Mouse (Mus musculus) hindbrain, embryonic 11.5 days (tissue): ENCODE results near the gene Fam189a1. TPM values are rescaled to one million over a fixed set of nuclear protein-coding genes. Genes with fewer than 3 reads are reported as not detected.
A peak's percentile ranks its signal among the peaks of the same experiment; 100 is the strongest.

Experiments
- ATAC-seq: fragments of 200-750 bp; cut with Nextera tagmentation; 2 replicates; pipeline ENCODE4 v1.8.0; 2017; ENCODE audit warnings: mild to moderate bottlenecking, moderate TSS enrichment, moderate library complexity; ENCODE audit not compliant: low FRiP score
- DNase-seq: peaks from one replicate; pipeline ENCODE4 v3.0.0-alpha.2; 2015; ENCODE audit warnings: low spot score
- H3K27ac ChIP-seq: fragments of 300-500 bp; sonication (generic); 2 replicates; pipeline ENCODE4 v1.5.1; 2014; ENCODE audit warnings: mild to moderate bottlenecking, low read depth, low read length
- H3K27me3 ChIP-seq: fragments of 300-500 bp; sonication (generic); 2 replicates; pipeline ENCODE4 v1.6.1; 2014; ENCODE audit warnings: mild to moderate bottlenecking, low read length, moderate library complexity, mixed read lengths; ENCODE audit not compliant: control insufficient read depth, insufficient read depth
- H3K36me3 ChIP-seq: fragments of 300-500 bp; sonication (generic); 2 replicates; pipeline ENCODE4 v1.6.1; 2014; ENCODE audit warnings: mild to moderate bottlenecking, low read length, moderate library complexity, mixed read lengths; ENCODE audit not compliant: control insufficient read depth, insufficient read depth
- H3K4me1 ChIP-seq: fragments of 300-500 bp; sonication (generic); replicated peaks from 2 replicates; pipeline ENCODE4 v1.6.1; 2014; ENCODE audit warnings: low read length, mixed read lengths; ENCODE audit not compliant: control insufficient read depth, insufficient read depth
- H3K4me2 ChIP-seq: fragments of 300-500 bp; sonication (generic); replicated peaks from 2 replicates; pipeline ENCODE4 v1.6.1; 2014; ENCODE audit warnings: mild to moderate bottlenecking, low read depth, low read length
- H3K4me3 ChIP-seq: fragments of 300-500 bp; sonication (generic); 2 replicates; pipeline ENCODE4 v1.5.1; 2014; ENCODE audit warnings: low read depth, low read length
- H3K9ac ChIP-seq: fragments of 300-500 bp; sonication (generic); 2 replicates; pipeline ENCODE4 v1.6.1; 2014; ENCODE audit warnings: low read depth, low read length
- H3K9me3 ChIP-seq: fragments of 300-500 bp; sonication (generic); 2 replicates; pipeline ENCODE4 v1.6.1; 2016; ENCODE audit warnings: low read length; ENCODE audit not compliant: control insufficient read depth
- WGBS: fragments of 180-500 bp; shearing (Covaris S2); extraction: QIAGEN DNeasy Blood & Tissue Kit; methylation state at CpG from one replicate; pipeline ENCODE4 v1.1.7; 2014; 5-methylcytosine and 5-hydroxymethylcytosine counted together
- polyA plus RNA-seq: library from polyadenylated mRNA; unstranded; fragments of >200 nt; fragmentation: Nextera tagmentation; extraction: Ambion mirVana; gene quantifications from 2 replicates; pipeline ENCODE4 v1.2.1, GENCODE M21; 2014

Gene Fam189a1
- polyA plus RNA-seq, 1 experiment from 2014 or later = 1.6 TPM

GRCm38 (mm10) chr7:64739131-64739530 lies 417.2 kb downstream of the Fam189a1 start:
- H3K27me3 ChIP-seq = no peaks in the 10 kb centered on the region
- H3K27ac ChIP-seq = no peak overlapping the region
- H3K4me2 ChIP-seq = no peak overlapping the region
- H3K4me3 ChIP-seq = no peak overlapping the region
- H3K9ac ChIP-seq = no peak overlapping the region
- ATAC-seq = peak; percentile 50
- H3K36me3 ChIP-seq = no peaks in the 10 kb centered on the region
- DNase-seq = peak; percentile 39
- 24% methylated on average over 11 of the region's 11 CpGs for WGBS
- 0 out of 2 replicates have a peak, but pooled peaks cover 4% of the 10 kb centered on the region for H3K4me1 ChIP-seq
- H3K9me3 ChIP-seq = no peaks in the 10 kb centered on the region

GRCm38 (mm10) chr7:64729785-64730184 lies 426.6 kb downstream of the Fam189a1 start:
- DNase-seq (peak; percentile 82), ATAC-seq (peak; percentile 33)
- H3K9me3 ChIP-seq = no peaks in the 10 kb centered on the region
- no peak overlapping the region for H3K9ac ChIP-seq
- no peaks in the 10 kb centered on the region for H3K4me1 ChIP-seq
- H3K4me3 ChIP-seq = no peak overlapping the region
- no peaks in the 10 kb centered on the region for H3K27me3 ChIP-seq
- H3K4me2 ChIP-seq = no peak overlapping the region
- no peaks in the 10 kb centered on the region for H3K36me3 ChIP-seq
- no peak overlapping the region for H3K27ac ChIP-seq
- WGBS = 32% methylated on average over 7 of the region's 7 CpGs

GRCm38 (mm10) chr7:64728816-64729215 lies 427.6 kb downstream of the Fam189a1 start:
- Histone ChIP-seq H3K9ac (no peak overlapping the region), H3K27ac (no peak overlapping the region), H3K4me1 (no peaks in the 10 kb centered on the region), H3K4me3 (no peak overlapping the region), H3K27me3 (no peaks in the 10 kb centered on the region), H3K9me3 (no peaks in the 10 kb centered on the region), H3K4me2 (no peak overlapping the region), H3K36me3 (no peaks in the 10 kb centered on the region)
- ATAC-seq (no peak), DNase-seq (no peak)
- WGBS = 81% methylated on average over 3 of the region's 3 CpGs

- Histone ChIP-seq H3K4me1 (no peaks in the 10 kb centered on the region), H3K4me2 (no peak overlapping the region), H3K27ac (no peak overlapping the region), H3K36me3 (no peaks in the 10 kb centered on the region), H3K27me3 (no peaks in the 10 kb centered on the region), H3K9ac (no peak overlapping the region), H3K9me3 (no peaks in the 10 kb centered on the region), H3K4me3 (no peak overlapping the region)
- ATAC-seq (no peak), DNase-seq (no peak)
- WGBS = 81% methylated on average over 5 of the region's 5 CpGs
Observed at GRCm38 (mm10) chr7:64728181-64728591, 428.2 kb downstream of the Fam189a1 start.

- H3K27me3 ChIP-seq = no peaks in the 10 kb centered on the region
- H3K4me2 ChIP-seq = no peak overlapping the region
- no peak for DNase-seq
- no peaks in the 10 kb centered on the region for H3K36me3 ChIP-seq
- no peak overlapping the region for H3K4me3 ChIP-seq
- WGBS = 77% methylated on average over 6 of the region's 6 CpGs
- no peaks in the 10 kb centered on the region for H3K4me1 ChIP-seq
- H3K9me3 ChIP-seq = no peaks in the 10 kb centered on the region
- no peak overlapping the region for H3K9ac ChIP-seq
- no peak overlapping the region for H3K27ac ChIP-seq
- no peak for ATAC-seq
Observed at GRCm38 (mm10) chr7:64725967-64726695, 430.2 kb downstream of the Fam189a1 start.

- no peak overlapping the region for H3K4me2 ChIP-seq
- no peak for ATAC-seq
- H3K9ac ChIP-seq = no peak overlapping the region
- DNase-seq = no peak
- H3K4me3 ChIP-seq = no peak overlapping the region
- H3K36me3 ChIP-seq = no peaks in the 10 kb centered on the region
- no peak overlapping the region for H3K27ac ChIP-seq
- no peaks in the 10 kb centered on the region for H3K27me3 ChIP-seq
- no peaks in the 10 kb centered on the region for H3K4me1 ChIP-seq
- 100% methylated on average over 1 of the region's 1 CpGs for WGBS
- no peaks in the 10 kb centered on the region for H3K9me3 ChIP-seq
Observed at GRCm38 (mm10) chr7:64724409-64724808, 432.0 kb downstream of the Fam189a1 start.

- no peak for DNase-seq
- WGBS = 87% methylated on average over 3 of the region's 3 CpGs
Observed at GRCm38 (mm10) chr7:64723313-64723712, 433.1 kb downstream of the Fam189a1 start.

GRCm38 (mm10) chr7:64716286-64716685 lies 440.1 kb downstream of the Fam189a1 start:
- no peaks in the 10 kb centered on the region for H3K4me1 ChIP-seq
- WGBS = 83% methylated on average over 2 of the region's 2 CpGs
- no peak for ATAC-seq
- no peaks in the 10 kb centered on the region for H3K27me3 ChIP-seq
- H3K4me3 ChIP-seq = no peak overlapping the region
- H3K4me2 ChIP-seq = no peak overlapping the region
- H3K27ac ChIP-seq = no peak overlapping the region
- no peak for DNase-seq
- H3K36me3 ChIP-seq = no peaks in the 10 kb centered on the region
- no peak overlapping the region for H3K9ac ChIP-seq
- no peaks in the 10 kb centered on the region for H3K9me3 ChIP-seq

More at GRCm38 (mm10) chr7:64723313-64723712, 433.1 kb downstream of the Fam189a1 start:
- H3K4me2 ChIP-seq = no peak overlapping the region
- H3K9me3 ChIP-seq = no peaks in the 10 kb centered on the region
- no peaks in the 10 kb centered on the region for H3K4me1 ChIP-seq
- H3K4me3 ChIP-seq = no peak overlapping the region
- ATAC-seq = no peak
- no peak overlapping the region for H3K27ac ChIP-seq
- H3K27me3 ChIP-seq = no peaks in the 10 kb centered on the region
- H3K36me3 ChIP-seq = no peaks in the 10 kb centered on the region
- no peak overlapping the region for H3K9ac ChIP-seq

GRCm38 (mm10) chr7:64709520-64710262 lies 446.7 kb downstream of the Fam189a1 start:
- DNase-seq (peak; percentile 15), ATAC-seq (no peak)
- Histone ChIP-seq H3K27ac (no peak overlapping the region), H3K9me3 (no peaks in the 10 kb centered on the region), H3K9ac (no peak overlapping the region), H3K36me3 (no peaks in the 10 kb centered on the region), H3K4me3 (no peak overlapping the region), H3K27me3 (no peaks in the 10 kb centered on the region), H3K4me1 (no peaks in the 10 kb centered on the region), H3K4me2 (no peak overlapping the region)
- 86% methylated on average over 13 of the region's 13 CpGs for WGBS
